Mouse (Mus musculus): Measurements from ENCODE around the gene Zfp12. TPM values are rescaled to one million over a fixed set of nuclear protein-coding genes. Genes with fewer than 3 reads are reported as not detected.

Gene Zfp12
- polyA plus RNA-seq, 2 experiments: 19.1 to 25.2 TPM

- TF ChIP-seq POLR2A (IDR thresholded peaks at IDR 0.05; ENCODE audit: borderline replicate concordance, extremely low read depth, insufficient read depth, insufficient read length): no peak
- 89% methylated on average over 7 of the region's 7 CpGs for WGBS
Measured at GRCm38 (mm10) chr5:143298391-143298790, 63.4 kb downstream of the Zfp12 start.

More at GRCm38 (mm10) chr5:143298391-143298790, 63.4 kb downstream of the Zfp12 start:
- Histone ChIP-seq H3K9ac (ENCODE audit: low read depth, low read length, severe bottlenecking) (no peak overlapping the region), H3K27me3 (ENCODE audit: control insufficient read depth, insufficient read depth, low read length) (peaks cover 12% of the 10 kb centered on the region), H3K4me1 (ENCODE audit: control insufficient read depth, insufficient read depth, low read length) (0 out of 2 replicates have a peak, but pooled peaks cover 5% of the 10 kb centered on the region), H3K4me3 (replicated peaks; ENCODE audit: low read length) (no peak overlapping the region), H3K4me2 (replicated peaks; ENCODE audit: low read depth, low read length, severe bottlenecking) (no peak overlapping the region), H3K36me3 (ENCODE audit: control insufficient read depth, insufficient read depth, low read length) (peaks cover 40% of the 10 kb centered on the region), H3K9me3 (ENCODE audit: control insufficient read depth, low read length) (no peaks in the 10 kb centered on the region), H3K27ac (replicated peaks; ENCODE audit: low read depth, low read length) (no peak overlapping the region)
- DNase-seq (ENCODE audit: low spot score): no peak
- ATAC-seq (ENCODE audit: low FRiP score, low read depth): no peak

Other genes with a start within 250 kb of the Zfp12 start
- gene Rnf216, start 122.2 kb upstream of the Zfp12 start, polyA plus RNA-seq (2012; rRNA removed): 41.5 and 47.3 TPM in 2 replicates
- gene Rnf216, start 122.2 kb upstream of the Zfp12 start, polyA plus RNA-seq (2014; fragmentation: Nextera tagmentation; extraction: Ambion mirVana): 34.2 and 35.1 TPM in 2 replicates
- gene Olfr718-ps1, start 87.6 kb upstream of the Zfp12 start, polyA plus RNA-seq (2012; rRNA removed): not detected in 2 replicates
- not detected in 2 replicates for gene Olfr718-ps1, start 87.6 kb upstream of the Zfp12 start, polyA plus RNA-seq (2014; fragmentation: Nextera tagmentation; extraction: Ambion mirVana)
- gene Rbak, start 54.4 kb upstream of the Zfp12 start, polyA plus RNA-seq (2012; rRNA removed): 21.0 TPM in 2 replicates
- gene Rbak, start 54.4 kb upstream of the Zfp12 start, polyA plus RNA-seq (2014; fragmentation: Nextera tagmentation; extraction: Ambion mirVana): 8.8 and 12.6 TPM in 2 replicates
- not detected in 2 replicates for gene Spdye4b, start 54.1 kb upstream of the Zfp12 start, polyA plus RNA-seq (2012; rRNA removed)
- gene Spdye4b, start 54.1 kb upstream of the Zfp12 start, polyA plus RNA-seq (2014; fragmentation: Nextera tagmentation; extraction: Ambion mirVana): not detected in 2 replicates
- not detected in 2 replicates for gene Spdye4a, start 8.3 kb upstream of the Zfp12 start, polyA plus RNA-seq (2012; rRNA removed)
- gene Spdye4a, start 8.3 kb upstream of the Zfp12 start, polyA plus RNA-seq (2014; fragmentation: Nextera tagmentation; extraction: Ambion mirVana): not detected in 2 replicates
- gene Zfp316, start 34.9 kb downstream of the Zfp12 start, polyA plus RNA-seq (2012; rRNA removed): 9.1 and 12.2 TPM in 2 replicates
- 2.8 and 4.1 TPM in 2 replicates for gene Zfp316, start 34.9 kb downstream of the Zfp12 start, polyA plus RNA-seq (2014; fragmentation: Nextera tagmentation; extraction: Ambion mirVana)
- 9.1 and 11.4 TPM in 2 replicates for gene Zfp853, start 58.5 kb downstream of the Zfp12 start, polyA plus RNA-seq (2012; rRNA removed)
- gene Zfp853, start 58.5 kb downstream of the Zfp12 start, polyA plus RNA-seq (2014; fragmentation: Nextera tagmentation; extraction: Ambion mirVana): 0.26 and 0.35 TPM in 2 replicates
- 25.2 and 35.2 TPM in 2 replicates for gene E130309D02Rik, start 80.2 kb downstream of the Zfp12 start, polyA plus RNA-seq (2012; rRNA removed)
- gene E130309D02Rik, start 80.2 kb downstream of the Zfp12 start, polyA plus RNA-seq (2014; fragmentation: Nextera tagmentation; extraction: Ambion mirVana): 29.2 and 33.3 TPM in 2 replicates
- 67.2 and 92.8 TPM in 2 replicates for gene Zdhhc4, start 94.1 kb downstream of the Zfp12 start, polyA plus RNA-seq (2012; rRNA removed)
- gene Zdhhc4, start 94.1 kb downstream of the Zfp12 start, polyA plus RNA-seq (2014; fragmentation: Nextera tagmentation; extraction: Ambion mirVana): 85.2 and 86.3 TPM in 2 replicates
- gene Grid2ip, start 122.2 kb downstream of the Zfp12 start, polyA plus RNA-seq (2012; rRNA removed): 1.5 and 2.2 TPM in 2 replicates
- 0.51 and 0.89 TPM in 2 replicates for gene Grid2ip, start 122.2 kb downstream of the Zfp12 start, polyA plus RNA-seq (2014; fragmentation: Nextera tagmentation; extraction: Ambion mirVana)
- 189 and 268 TPM in 2 replicates for gene Kdelr2, start 168.7 kb downstream of the Zfp12 start, polyA plus RNA-seq (2012; rRNA removed)
- gene Kdelr2, start 168.7 kb downstream of the Zfp12 start, polyA plus RNA-seq (2014; fragmentation: Nextera tagmentation; extraction: Ambion mirVana): 463 and 493 TPM in 2 replicates
- gene Daglb, start 229.4 kb downstream of the Zfp12 start, polyA plus RNA-seq (2012; rRNA removed): 7.9 and 9.8 TPM in 2 replicates
- 7.3 and 8.3 TPM in 2 replicates for gene Daglb, start 229.4 kb downstream of the Zfp12 start, polyA plus RNA-seq (2014; fragmentation: Nextera tagmentation; extraction: Ambion mirVana)